Mouse (Mus musculus): ENCODE data around the gene Ppfibp2. TPM values are rescaled to one million over a fixed set of nuclear protein-coding genes. Genes with fewer than 3 reads are reported as not detected.
A peak's percentile ranks its signal among the peaks of the same experiment; 100 is the strongest.

The Ppfibp2 gene
- polyA plus RNA-seq (2015; fragmentation: Nextera tagmentation; extraction: Ambion mirVana), result 10.8 and 12.0 TPM in 2 replicates

GRCm38 (mm10) chr7:107594857-107595402, at the start of gene Ppfibp2:
TSS of gene Ppfibp2 (plus strand) at chr7:107595207.
- H3K9ac ChIP-seq, result peak within 1 kb of the TSS; percentile 63
- H3K4me2 ChIP-seq (replicated peaks), result peak within 1 kb of the TSS; percentile 94
- H3K4me3 ChIP-seq, result peak within 1 kb of the TSS; percentile 54
- no peaks in the 10 kb centered on the region for H3K9me3 ChIP-seq
- H3K27me3 ChIP-seq, result no peaks in the 10 kb centered on the region
- H3K4me1 ChIP-seq, result peaks cover 23% of the 10 kb centered on the region
- no peak within 1 kb of the TSS for H3K27ac ChIP-seq
- WGBS, result under 1% methylated on average over 24 of the region's 24 CpGs
- H3K36me3 ChIP-seq, result peaks cover 26% of the 10 kb centered on the region
- ATAC-seq (ENCODE audit: low FRiP score, low read depth), result peak; percentile 91

GRCm38 (mm10) chr7:107547872-107548271, 47.1 kb upstream of the Ppfibp2 start:
- no peak for ATAC-seq (ENCODE audit: low FRiP score, low read depth)
- H3K27ac ChIP-seq, result no peak overlapping the region
- H3K9ac ChIP-seq, result no peak overlapping the region
- no peaks in the 10 kb centered on the region for H3K4me1 ChIP-seq
- H3K36me3 ChIP-seq, result no peaks in the 10 kb centered on the region
- H3K4me2 ChIP-seq (replicated peaks), result no peak overlapping the region
- H3K4me3 ChIP-seq, result no peak overlapping the region
- H3K9me3 ChIP-seq, result no peaks in the 10 kb centered on the region
- H3K27me3 ChIP-seq, result no peaks in the 10 kb centered on the region; the same call in 1 of the 2 replicates
- WGBS, result 93% methylated on average over 3 of the region's 3 CpGs

GRCm38 (mm10) chr7:107553461-107553860, 41.5 kb upstream of the Ppfibp2 start:
- no peak for ATAC-seq (ENCODE audit: low FRiP score, low read depth)

GRCm38 (mm10) chr7:107555906-107556305, 39.1 kb upstream of the Ppfibp2 start:
- no peak overlapping the region for H3K4me2 ChIP-seq (replicated peaks)
- H3K9ac ChIP-seq, result no peak overlapping the region
- H3K27me3 ChIP-seq, result no peaks in the 10 kb centered on the region; the same call in 1 of the 2 replicates
- H3K4me3 ChIP-seq, result no peak overlapping the region
- ATAC-seq (ENCODE audit: low FRiP score, low read depth), result no peak
- H3K4me1 ChIP-seq, result no peaks in the 10 kb centered on the region
- no peaks in the 10 kb centered on the region for H3K9me3 ChIP-seq
- 84% methylated on average over 3 of the region's 3 CpGs for WGBS
- H3K36me3 ChIP-seq, result no peaks in the 10 kb centered on the region
- H3K27ac ChIP-seq, result no peak overlapping the region

More at GRCm38 (mm10) chr7:107553461-107553860, 41.5 kb upstream of the Ppfibp2 start:
- no peaks in the 10 kb centered on the region for H3K4me1 ChIP-seq
- H3K4me3 ChIP-seq, result no peak overlapping the region
- no peaks in the 10 kb centered on the region for H3K36me3 ChIP-seq
- no peak overlapping the region for H3K9ac ChIP-seq
- H3K9me3 ChIP-seq, result no peaks in the 10 kb centered on the region
- H3K27me3 ChIP-seq, result no peaks in the 10 kb centered on the region; the same call in 1 of the 2 replicates
- WGBS, result 26% methylated on average over 1 of the region's 1 CpGs
- no peak overlapping the region for H3K27ac ChIP-seq
- no peak overlapping the region for H3K4me2 ChIP-seq (replicated peaks)

- Histone ChIP-seq H3K4me2 (replicated peaks) (no peak overlapping the region), H3K36me3 (no peaks in the 10 kb centered on the region), H3K4me1 (no peaks in the 10 kb centered on the region), H3K4me3 (no peak overlapping the region), H3K9me3 (no peaks in the 10 kb centered on the region), H3K27me3 (no peaks in the 10 kb centered on the region), H3K9ac (no peak overlapping the region), H3K27ac (no peak overlapping the region)
- WGBS, result 76% methylated on average over 2 of the region's 2 CpGs
- no peak for ATAC-seq (ENCODE audit: low FRiP score, low read depth)
Observed at GRCm38 (mm10) chr7:107560675-107561074, 34.3 kb upstream of the Ppfibp2 start.

GRCm38 (mm10) chr7:107561584-107561983, 33.4 kb upstream of the Ppfibp2 start:
- Histone ChIP-seq H3K4me3 (no peak overlapping the region), H3K9me3 (no peaks in the 10 kb centered on the region), H3K36me3 (no peaks in the 10 kb centered on the region), H3K27ac (no peak overlapping the region), H3K4me2 (replicated peaks) (no peak overlapping the region), H3K4me1 (peaks cover 5% of the 10 kb centered on the region), H3K9ac (no peak overlapping the region), H3K27me3 (no peaks in the 10 kb centered on the region)
- no peak for ATAC-seq (ENCODE audit: low FRiP score, low read depth)
- WGBS, result 76% methylated on average over 3 of the region's 3 CpGs

GRCm38 (mm10) chr7:107563727-107564126, 31.3 kb upstream of the Ppfibp2 start:
- no peaks in the 10 kb centered on the region for H3K9me3 ChIP-seq
- no peak overlapping the region for H3K4me2 ChIP-seq (replicated peaks)
- 33% methylated on average over 2 of the region's 2 CpGs for WGBS
- H3K27me3 ChIP-seq, result no peaks in the 10 kb centered on the region
- peaks cover 12% of the 10 kb centered on the region for H3K4me1 ChIP-seq
- no peak for ATAC-seq (ENCODE audit: low FRiP score, low read depth)
- no peak overlapping the region for H3K27ac ChIP-seq
- H3K36me3 ChIP-seq, result no peaks in the 10 kb centered on the region
- no peak overlapping the region for H3K9ac ChIP-seq
- H3K4me3 ChIP-seq, result no peak overlapping the region

- Histone ChIP-seq H3K9me3 (peaks cover 7% of the 10 kb centered on the region; the same call in 1 of the 2 replicates), H3K9ac (peak within 1 kb of the TSS; percentile 70), H3K4me2 (replicated peaks) (peak within 1 kb of the TSS; percentile 80), H3K4me3 (peak within 1 kb of the TSS; percentile 59), H3K4me1 (peaks cover 20% of the 10 kb centered on the region), H3K27me3 (no peaks in the 10 kb centered on the region), H3K27ac (peak within 1 kb of the TSS; percentile 97), H3K36me3 (peaks cover 14% of the 10 kb centered on the region)
- peak; percentile 96 for ATAC-seq (ENCODE audit: low FRiP score, low read depth)
- WGBS, result 9% methylated on average over 7 of the region's 7 CpGs
Observed at GRCm38 (mm10) chr7:107567261-107567671, 27.7 kb upstream of the Ppfibp2 start, which contains the start of gene Olfml1. TSS of gene Olfml1 (plus strand) at chr7:107567446.

- Histone ChIP-seq H3K4me3 (peak overlapping the region; percentile 59), H3K27me3 (no peaks in the 10 kb centered on the region), H3K36me3 (peaks cover 18% of the 10 kb centered on the region), H3K4me1 (peaks cover 20% of the 10 kb centered on the region), H3K9ac (peak overlapping the region; percentile 70), H3K9me3 (peaks cover 7% of the 10 kb centered on the region), H3K4me2 (replicated peaks) (peak overlapping the region; percentile 80), H3K27ac (peak overlapping the region; percentile 97)
- ATAC-seq (ENCODE audit: low FRiP score, low read depth), result no peak; the same call in 1 of the 2 replicates
- WGBS, result 27% methylated on average over 5 of the region's 5 CpGs
Observed at GRCm38 (mm10) chr7:107567674-107568073, 27.3 kb upstream of the Ppfibp2 start.

GRCm38 (mm10) chr7:107568971-107569370, 26.0 kb upstream of the Ppfibp2 start:
- no peak for ATAC-seq (ENCODE audit: low FRiP score, low read depth)
- Histone ChIP-seq H3K27ac (no peak overlapping the region), H3K4me2 (replicated peaks) (peak overlapping the region; percentile 80), H3K4me1 (peaks cover 20% of the 10 kb centered on the region), H3K9me3 (peaks cover 11% of the 10 kb centered on the region), H3K27me3 (no peaks in the 10 kb centered on the region), H3K36me3 (peaks cover 28% of the 10 kb centered on the region), H3K4me3 (peak overlapping the region; percentile 59), H3K9ac (peak overlapping the region; percentile 53)
- WGBS, result 51% methylated on average over 4 of the region's 4 CpGs

GRCm38 (mm10) chr7:107573856-107574255, 21.2 kb upstream of the Ppfibp2 start:
- H3K36me3 ChIP-seq, result peaks cover 72% of the 10 kb centered on the region

GRCm38 (mm10) chr7:107574276-107574675, 20.7 kb upstream of the Ppfibp2 start:
- Histone ChIP-seq H3K4me3 (no peak overlapping the region), H3K4me2 (replicated peaks) (no peak overlapping the region), H3K4me1 (peaks cover 3% of the 10 kb centered on the region), H3K27me3 (no peaks in the 10 kb centered on the region), H3K9ac (no peak overlapping the region), H3K36me3 (peaks cover 76% of the 10 kb centered on the region), H3K27ac (no peak overlapping the region), H3K9me3 (peaks cover 11% of the 10 kb centered on the region)
- no peak for ATAC-seq (ENCODE audit: low FRiP score, low read depth)
- 78% methylated on average over 3 of the region's 3 CpGs for WGBS

More at GRCm38 (mm10) chr7:107573856-107574255, 21.2 kb upstream of the Ppfibp2 start:
- H3K9ac ChIP-seq, result no peak overlapping the region
- H3K27ac ChIP-seq, result no peak overlapping the region
- H3K4me3 ChIP-seq, result no peak overlapping the region
- H3K4me1 ChIP-seq, result peaks cover 7% of the 10 kb centered on the region
- 77% methylated on average over 2 of the region's 2 CpGs for WGBS
- H3K4me2 ChIP-seq (replicated peaks), result no peak overlapping the region
- H3K27me3 ChIP-seq, result no peaks in the 10 kb centered on the region
- peaks cover 11% of the 10 kb centered on the region for H3K9me3 ChIP-seq
- ATAC-seq (ENCODE audit: low FRiP score, low read depth), result no peak

Measured in limb, embryonic 13.5 days (tissue).